Mouse (Mus musculus) stomach, embryonic 15.5 days (tissue): ENCODE results near the gene Ntn1. TPM values are rescaled to one million over a fixed set of nuclear protein-coding genes. Genes with fewer than 3 reads are reported as not detected.
A peak's percentile ranks its signal among the peaks of the same experiment; 100 is the strongest.

Source experiments
- ATAC-seq: fragments of 200-750 bp; cut with Nextera tagmentation; 2 replicates; pipeline ENCODE4 v1.8.0; 2017; ENCODE audit warnings: low read depth, moderate number of reproducible peaks, moderate TSS enrichment; ENCODE audit not compliant: insufficient read depth, low FRiP score
- H3K27ac ChIP-seq: fragments of 300-500 bp; sonication (generic); 2 replicates; pipeline ENCODE4 v1.5.1; 2015; ENCODE audit warnings: mild to moderate bottlenecking, inconsistent platforms
- H3K27me3 ChIP-seq: fragments of 300-500 bp; sonication (generic); replicated peaks from 2 replicates; pipeline ENCODE4 v1.6.1; 2015; ENCODE audit warnings: inconsistent platforms
- H3K36me3 ChIP-seq: fragments of 300-500 bp; sonication (generic); 2 replicates; pipeline ENCODE4 v1.6.1; 2015; ENCODE audit warnings: inconsistent platforms
- H3K4me1 ChIP-seq: fragments of 300-500 bp; sonication (generic); 2 replicates; pipeline ENCODE4 v1.6.1; 2015; ENCODE audit warnings: inconsistent platforms
- H3K4me2 ChIP-seq: fragments of 300-500 bp; sonication (generic); 2 replicates; pipeline ENCODE4 v1.6.1; 2015; ENCODE audit warnings: mild to moderate bottlenecking, inconsistent platforms
- H3K4me3 ChIP-seq: fragments of 300-500 bp; sonication (generic); replicated peaks from 2 replicates; pipeline ENCODE4 v1.5.1; 2015; ENCODE audit warnings: inconsistent platforms
- H3K9ac ChIP-seq: fragments of 300-500 bp; sonication (generic); 2 replicates; pipeline ENCODE4 v1.6.1; 2015; ENCODE audit warnings: inconsistent platforms
- H3K9me3 ChIP-seq: fragments of 300-500 bp; sonication (generic); 2 replicates; pipeline ENCODE4 v1.6.1; 2016; ENCODE audit warnings: inconsistent platforms
- WGBS: fragments of 180-500 bp; shearing (Covaris S2); methylation state at CpG from one replicate; pipeline ENCODE4 v1.1.7; 2015; 5-methylcytosine and 5-hydroxymethylcytosine counted together
- polyA plus RNA-seq: library from polyadenylated mRNA; unstranded; fragments of >200 nt; fragmentation: Nextera tagmentation; extraction: Ambion mirVana; gene quantifications from 2 replicates; pipeline ENCODE4 v1.2.1, GENCODE M21; 2015

The Ntn1 gene
- polyA plus RNA-seq, 1 experiment from 2014 or later = 16.1 TPM

DNA sequence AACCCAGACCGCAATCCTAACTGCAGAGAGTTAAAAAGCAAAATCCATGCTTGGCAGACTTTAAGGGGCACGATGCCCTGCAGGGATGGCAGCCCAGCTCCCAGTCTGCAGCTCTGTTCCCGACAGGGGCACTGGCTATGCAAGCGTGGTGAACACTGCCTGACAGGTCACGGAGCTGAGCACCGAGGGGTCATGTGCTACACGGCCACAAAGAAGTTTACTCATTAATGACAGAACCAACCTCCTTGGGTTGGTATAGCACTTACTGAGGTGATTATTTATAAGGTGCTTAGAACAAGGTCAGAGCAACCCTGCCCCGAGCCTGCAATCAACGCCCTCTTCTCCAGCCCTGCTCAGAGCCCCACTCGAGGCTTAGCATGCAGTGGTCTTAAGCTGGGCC is 27.5 kb downstream of the Ntn1 start:
- ATAC-seq = no peak
- no peaks in the 10 kb centered on the region for H3K9me3 ChIP-seq
- 0 out of 2 replicates have a peak, but pooled peaks cover 3% of the 10 kb centered on the region for H3K4me1 ChIP-seq
- no peaks in the 10 kb centered on the region for H3K27me3 ChIP-seq
- no peak overlapping the region for H3K4me3 ChIP-seq
- H3K36me3 ChIP-seq = no peaks in the 10 kb centered on the region
- no peak overlapping the region for H3K9ac ChIP-seq
- WGBS = 62% methylated on average over 10 of the region's 10 CpGs
- H3K4me2 ChIP-seq = no peak overlapping the region
- no peak overlapping the region for H3K27ac ChIP-seq

DNA sequence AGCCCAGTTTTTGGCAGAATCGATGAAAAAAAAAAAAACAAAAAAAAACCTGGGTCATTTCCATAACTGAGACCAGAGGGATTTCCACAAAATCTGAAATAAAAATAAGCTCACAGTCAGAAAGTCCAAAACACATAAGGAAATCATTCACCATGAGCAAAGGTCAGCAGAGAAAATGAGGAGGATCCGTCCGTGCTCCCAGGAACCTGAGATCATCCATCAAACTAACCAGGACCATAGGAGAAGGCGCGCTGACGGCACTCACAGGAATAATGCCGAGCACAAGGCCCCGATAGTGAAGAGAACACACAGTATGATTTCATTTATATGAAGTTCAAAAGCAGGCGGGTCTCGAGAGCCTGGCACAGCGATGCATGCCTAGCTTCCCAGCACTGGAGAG is 29.0 kb downstream of the Ntn1 start:
- Histone ChIP-seq H3K4me3 (no peak overlapping the region), H3K9me3 (no peaks in the 10 kb centered on the region), H3K36me3 (no peaks in the 10 kb centered on the region), H3K27me3 (no peaks in the 10 kb centered on the region), H3K27ac (0 out of 2 replicates have a peak overlapping the region, but pooled peaks have one; percentile 22), H3K4me2 (no peak overlapping the region), H3K4me1 (0 out of 2 replicates have a peak, but pooled peaks cover 3% of the 10 kb centered on the region), H3K9ac (no peak overlapping the region)
- ATAC-seq = no peak
- 67% methylated on average over 11 of the region's 11 CpGs for WGBS

DNA sequence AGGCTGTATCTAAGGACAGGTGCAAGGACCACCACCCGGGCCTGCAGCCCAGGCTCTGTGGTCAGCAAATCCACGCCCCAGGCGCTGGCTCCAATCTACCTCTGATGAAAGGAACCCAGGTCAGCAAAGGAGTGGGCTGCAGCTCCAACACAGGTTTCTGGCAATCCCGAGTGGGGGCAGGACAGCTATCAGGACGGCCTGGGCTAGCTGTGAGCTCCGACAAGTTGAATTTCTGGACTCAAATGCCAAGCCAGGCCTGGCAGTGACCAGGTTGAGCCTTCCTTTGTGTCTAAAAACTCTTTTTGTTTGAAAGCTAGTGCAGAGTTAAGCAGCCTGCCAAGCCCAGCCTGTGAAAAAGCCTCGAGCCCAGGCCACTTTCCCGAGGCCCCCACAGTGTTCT is 43.7 kb downstream of the Ntn1 start:
- H3K4me1 ChIP-seq = no peaks in the 10 kb centered on the region
- WGBS = 71% methylated on average over 8 of the region's 8 CpGs
- no peaks in the 10 kb centered on the region for H3K27me3 ChIP-seq
- H3K4me2 ChIP-seq = no peak overlapping the region
- no peaks in the 10 kb centered on the region for H3K36me3 ChIP-seq
- H3K9ac ChIP-seq = no peak overlapping the region
- H3K9me3 ChIP-seq = no peaks in the 10 kb centered on the region
- ATAC-seq = no peak
- no peak overlapping the region for H3K27ac ChIP-seq
- H3K4me3 ChIP-seq = no peak overlapping the region

DNA sequence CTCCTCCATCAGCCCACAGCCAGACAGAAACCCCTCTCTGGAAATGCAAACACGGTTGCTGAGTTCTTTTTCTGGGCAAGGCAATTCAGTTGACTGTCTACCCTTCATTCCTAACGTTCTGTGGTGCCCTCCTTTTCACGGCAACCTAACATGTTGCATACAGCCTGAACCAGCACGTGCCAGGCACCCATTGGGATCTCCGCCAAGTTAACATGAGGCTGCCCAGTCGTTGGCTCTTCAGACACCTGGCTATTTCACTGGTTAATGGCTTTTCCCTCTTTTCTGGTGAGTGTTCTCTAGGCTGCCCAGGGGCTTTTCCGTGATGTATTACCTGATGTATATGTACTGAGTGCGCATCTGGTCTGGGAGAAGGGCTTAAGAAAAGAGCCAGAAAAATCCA is 45.1 kb downstream of the Ntn1 start:
- no peak overlapping the region for H3K27ac ChIP-seq
- no peak for ATAC-seq
- WGBS = 66% methylated on average over 8 of the region's 8 CpGs
- no peak overlapping the region for H3K4me2 ChIP-seq
- no peak overlapping the region for H3K9ac ChIP-seq
- H3K27me3 ChIP-seq = no peaks in the 10 kb centered on the region
- H3K9me3 ChIP-seq = no peaks in the 10 kb centered on the region
- H3K36me3 ChIP-seq = no peaks in the 10 kb centered on the region
- H3K4me1 ChIP-seq = no peaks in the 10 kb centered on the region
- H3K4me3 ChIP-seq = no peak overlapping the region

DNA sequence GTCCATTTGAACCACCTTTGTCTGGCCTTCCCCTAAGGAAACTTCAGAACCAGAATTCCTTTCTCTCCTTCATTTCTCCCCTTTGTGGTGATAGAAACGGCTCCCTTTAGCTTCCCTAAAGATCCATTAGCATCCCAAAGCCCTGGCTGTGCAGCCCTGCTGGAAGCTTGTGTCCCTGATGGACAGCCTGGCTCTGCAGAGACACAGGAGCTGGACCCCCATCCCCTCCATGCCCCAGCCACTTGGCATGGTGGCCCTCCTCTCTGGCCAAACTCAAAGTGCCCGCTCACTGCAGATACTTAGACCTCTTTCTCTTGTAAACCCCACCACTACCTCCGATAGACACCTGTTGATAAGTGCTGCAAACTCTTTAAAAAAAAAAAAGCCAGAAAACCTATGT is 45.8 kb downstream of the Ntn1 start:
- WGBS = 77% methylated on average over 3 of the region's 3 CpGs
- H3K4me1 ChIP-seq = no peaks in the 10 kb centered on the region
- H3K27ac ChIP-seq = no peak overlapping the region
- no peaks in the 10 kb centered on the region for H3K9me3 ChIP-seq
- H3K9ac ChIP-seq = no peak overlapping the region
- no peak overlapping the region for H3K4me3 ChIP-seq
- H3K4me2 ChIP-seq = no peak overlapping the region
- H3K36me3 ChIP-seq = no peaks in the 10 kb centered on the region
- H3K27me3 ChIP-seq = no peaks in the 10 kb centered on the region
- no peak for ATAC-seq

DNA sequence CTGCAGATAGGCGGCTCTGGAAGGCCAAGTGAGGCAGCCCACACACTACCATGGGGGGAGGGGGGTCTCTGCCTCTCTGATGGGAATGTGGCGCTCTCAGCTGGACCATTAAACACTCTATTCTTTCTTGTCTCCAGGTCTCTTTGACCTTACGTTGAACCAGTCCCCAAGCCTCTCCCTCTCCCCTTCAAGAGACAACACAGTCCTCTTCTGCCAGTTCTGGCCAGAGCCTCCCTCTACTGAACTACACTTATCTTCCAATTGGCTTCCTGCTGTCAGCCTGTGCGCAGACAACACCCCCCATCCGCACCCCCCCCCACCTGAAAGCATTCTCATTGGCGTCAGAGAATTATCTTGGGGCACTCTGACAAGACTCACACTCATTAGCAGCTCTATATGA is 48.4 kb downstream of the Ntn1 start:
- Histone ChIP-seq H3K27me3 (no peaks in the 10 kb centered on the region), H3K4me2 (no peak overlapping the region), H3K4me3 (no peak overlapping the region), H3K27ac (no peak overlapping the region), H3K4me1 (no peaks in the 10 kb centered on the region), H3K36me3 (no peaks in the 10 kb centered on the region), H3K9me3 (no peaks in the 10 kb centered on the region), H3K9ac (no peak overlapping the region)
- WGBS = 52% methylated on average over 6 of the region's 6 CpGs
- ATAC-seq = no peak

DNA sequence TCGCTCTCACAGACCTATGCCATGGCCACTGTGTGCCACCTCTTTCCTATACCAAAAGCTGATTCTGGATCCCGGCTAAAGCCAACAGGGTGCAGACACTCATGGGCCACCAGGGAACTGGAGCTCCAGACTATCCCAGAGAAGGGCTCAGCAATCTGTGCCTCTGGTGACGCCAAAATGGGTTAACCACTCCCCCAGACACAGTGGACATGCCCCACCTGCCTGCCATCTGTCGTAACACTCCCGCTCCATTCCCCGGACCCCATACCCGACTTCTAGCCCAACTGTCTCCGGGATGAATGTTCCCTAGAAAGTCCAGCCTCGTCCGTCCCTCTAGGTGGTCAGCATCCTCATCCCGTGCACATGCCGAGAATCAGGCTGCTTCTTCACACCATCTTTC is 51.8 kb downstream of the Ntn1 start:
- Histone ChIP-seq H3K4me1 (no peaks in the 10 kb centered on the region), H3K27ac (no peak overlapping the region), H3K4me2 (no peak overlapping the region), H3K36me3 (no peaks in the 10 kb centered on the region), H3K27me3 (no peaks in the 10 kb centered on the region), H3K4me3 (no peak overlapping the region), H3K9me3 (no peaks in the 10 kb centered on the region), H3K9ac (no peak overlapping the region)
- no peak for ATAC-seq
- 85% methylated on average over 12 of the region's 12 CpGs for WGBS

DNA sequence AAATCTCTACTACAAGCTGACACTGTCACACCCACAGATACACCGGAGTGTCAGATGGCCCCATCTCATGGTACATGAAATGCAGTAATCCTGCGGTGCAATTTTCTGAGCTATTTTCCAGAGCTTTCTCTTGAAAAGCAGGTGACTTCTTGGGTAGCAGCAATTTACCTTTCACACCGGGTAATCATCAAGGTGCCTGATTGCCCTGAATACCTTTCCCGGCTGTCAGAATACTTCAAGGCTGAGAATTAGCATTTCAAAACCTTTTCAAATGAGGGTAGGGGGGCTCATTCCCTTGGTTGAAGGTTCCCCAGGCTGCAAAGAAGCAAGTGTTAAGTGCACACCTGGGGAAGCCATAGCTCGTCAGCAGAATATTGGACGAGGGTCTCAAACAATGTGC is 52.5 kb downstream of the Ntn1 start:
- no peaks in the 10 kb centered on the region for H3K27me3 ChIP-seq
- no peaks in the 10 kb centered on the region for H3K9me3 ChIP-seq
- H3K4me1 ChIP-seq = no peaks in the 10 kb centered on the region; the same call in 1 of the 2 replicates
- no peak for ATAC-seq
- no peaks in the 10 kb centered on the region for H3K36me3 ChIP-seq
- no peak overlapping the region for H3K4me2 ChIP-seq
- no peak overlapping the region for H3K4me3 ChIP-seq
- WGBS = 57% methylated on average over 6 of the region's 6 CpGs
- H3K9ac ChIP-seq = no peak overlapping the region
- H3K27ac ChIP-seq = no peak overlapping the region

DNA sequence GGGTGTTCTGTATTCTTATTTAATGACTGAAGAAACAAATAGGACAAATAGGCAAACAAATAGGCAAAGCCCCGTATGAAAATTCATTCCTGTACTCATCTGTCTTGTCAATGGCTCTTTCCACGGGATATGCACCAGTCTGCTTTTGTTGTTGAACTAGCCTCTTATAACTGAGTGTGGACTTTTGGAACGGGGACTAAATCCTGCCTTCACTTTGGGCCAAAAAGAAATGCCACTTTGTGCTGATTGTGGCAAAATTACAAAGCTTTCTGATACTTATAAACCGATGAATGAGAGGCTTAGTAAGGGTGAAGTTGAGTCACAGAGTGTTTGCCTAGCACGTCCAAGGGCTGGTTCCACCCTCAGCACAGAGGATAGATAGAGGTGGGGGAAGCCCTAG is 53.1 kb downstream of the Ntn1 start:
- 64% methylated on average over 5 of the region's 5 CpGs for WGBS
- ATAC-seq = no peak

DNA sequence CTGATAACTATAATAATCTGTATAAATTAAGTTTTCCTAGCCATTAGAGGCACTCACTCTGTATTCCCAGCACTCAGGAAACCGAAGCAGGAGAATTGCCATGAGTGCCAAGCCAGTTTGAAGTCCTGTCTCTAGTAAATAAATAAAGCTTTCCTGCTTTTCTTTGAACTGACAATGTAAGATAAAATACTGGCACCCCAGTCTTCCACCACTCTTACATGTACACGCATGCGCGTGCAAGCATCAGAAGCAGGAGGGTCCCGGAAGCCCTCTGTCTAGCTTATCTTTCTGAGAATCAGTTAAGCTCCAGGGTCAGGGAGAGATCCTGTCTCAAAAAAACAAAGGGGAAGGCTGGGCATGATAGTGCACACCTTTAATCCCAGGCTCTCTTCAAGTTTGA is 54.5 kb downstream of the Ntn1 start:
- no peak overlapping the region for H3K4me3 ChIP-seq
- no peaks in the 10 kb centered on the region for H3K36me3 ChIP-seq
- 85% methylated on average over 5 of the region's 5 CpGs for WGBS
- H3K27ac ChIP-seq = no peak overlapping the region
- no peak overlapping the region for H3K9ac ChIP-seq
- H3K4me1 ChIP-seq = peaks cover 14% of the 10 kb centered on the region
- no peaks in the 10 kb centered on the region for H3K27me3 ChIP-seq
- no peaks in the 10 kb centered on the region for H3K9me3 ChIP-seq
- no peak for ATAC-seq
- no peak overlapping the region for H3K4me2 ChIP-seq

More for the DNA sequence above, 53.1 kb downstream of the Ntn1 start:
- Histone ChIP-seq H3K9ac (no peak overlapping the region), H3K27me3 (no peaks in the 10 kb centered on the region), H3K27ac (no peak overlapping the region), H3K4me2 (no peak overlapping the region), H3K9me3 (no peaks in the 10 kb centered on the region), H3K4me3 (no peak overlapping the region), H3K4me1 (peaks cover under 1% of the 10 kb centered on the region), H3K36me3 (no peaks in the 10 kb centered on the region)

DNA sequence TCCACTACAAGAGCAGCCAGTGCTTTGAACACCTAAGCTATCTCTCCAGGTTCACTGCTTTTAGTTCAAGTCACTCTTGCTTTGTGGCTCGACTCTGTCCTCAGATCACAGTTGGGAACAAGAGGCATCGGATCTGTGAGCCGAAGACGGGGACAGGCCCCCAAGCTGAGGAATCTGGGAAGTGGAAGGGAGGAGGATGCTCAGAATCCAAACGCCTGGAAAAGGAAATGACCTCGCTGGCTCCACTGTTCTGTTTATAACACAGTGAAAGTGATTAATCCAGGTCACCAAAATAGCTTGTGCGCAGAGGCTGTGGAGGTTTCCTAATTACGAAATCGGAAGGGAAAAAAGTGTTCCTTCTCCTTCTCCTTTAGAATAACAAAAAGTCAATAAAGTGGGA is 56.4 kb downstream of the Ntn1 start:
- Histone ChIP-seq H3K36me3 (no peaks in the 10 kb centered on the region), H3K9me3 (no peaks in the 10 kb centered on the region), H3K4me1 (peaks cover 18% of the 10 kb centered on the region), H3K4me2 (no peak overlapping the region), H3K27ac (no peak overlapping the region), H3K4me3 (no peak overlapping the region), H3K9ac (no peak overlapping the region), H3K27me3 (no peaks in the 10 kb centered on the region)
- 31% methylated on average over 9 of the region's 9 CpGs for WGBS
- no peak for ATAC-seq

DNA sequence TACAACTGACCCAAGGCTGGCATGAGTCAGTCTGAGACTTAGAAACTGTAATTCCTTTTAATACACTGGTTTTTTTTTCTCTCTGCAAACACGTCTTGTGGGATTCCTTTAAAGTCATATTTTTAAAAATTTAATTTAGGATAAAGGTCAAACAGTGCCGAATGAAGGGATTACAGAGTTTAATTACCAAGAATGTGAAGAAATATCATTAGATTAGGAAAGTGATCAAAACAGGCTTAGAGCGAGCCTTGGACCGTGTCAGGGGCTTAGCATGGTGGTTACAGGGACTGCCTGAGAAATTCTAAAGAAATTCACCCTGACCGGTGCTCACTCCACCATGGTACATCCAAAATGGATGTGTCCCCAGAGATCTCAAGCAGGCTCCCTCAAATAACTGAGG is 57.9 kb downstream of the Ntn1 start:
- no peaks in the 10 kb centered on the region for H3K27me3 ChIP-seq
- no peak overlapping the region for H3K4me2 ChIP-seq
- H3K9me3 ChIP-seq = no peaks in the 10 kb centered on the region
- H3K36me3 ChIP-seq = no peaks in the 10 kb centered on the region
- no peak for ATAC-seq
- H3K4me3 ChIP-seq = no peak overlapping the region
- 76% methylated on average over 5 of the region's 5 CpGs for WGBS
- H3K4me1 ChIP-seq = peaks cover 18% of the 10 kb centered on the region
- no peak overlapping the region for H3K9ac ChIP-seq
- no peak overlapping the region for H3K27ac ChIP-seq

DNA sequence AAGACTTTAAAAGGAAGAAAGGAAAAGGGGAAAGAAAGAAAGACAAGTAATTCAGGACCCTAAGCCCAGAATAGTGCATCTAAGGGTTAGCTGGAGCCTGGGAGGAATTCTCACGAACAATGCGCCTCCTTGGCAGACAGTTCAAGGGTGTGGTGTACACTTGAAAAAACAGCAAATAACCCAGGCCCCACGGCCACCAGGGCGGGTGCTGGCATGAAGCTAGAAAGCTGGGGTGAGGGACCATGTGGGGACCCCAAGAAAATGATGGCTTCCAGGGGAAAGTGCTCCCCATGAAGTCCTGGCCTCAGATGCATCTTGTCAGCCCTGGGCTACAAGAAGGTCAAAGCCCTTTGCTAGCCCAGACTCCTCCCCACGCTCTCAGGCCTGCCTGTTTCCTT is 58.6 kb downstream of the Ntn1 start:
- no peak overlapping the region for H3K9ac ChIP-seq

More for the DNA sequence above, 58.6 kb downstream of the Ntn1 start:
- WGBS = 50% methylated on average over 5 of the region's 5 CpGs
- no peaks in the 10 kb centered on the region for H3K9me3 ChIP-seq
- H3K4me1 ChIP-seq = peaks cover 18% of the 10 kb centered on the region
- H3K27me3 ChIP-seq = no peaks in the 10 kb centered on the region
- no peaks in the 10 kb centered on the region for H3K36me3 ChIP-seq
- ATAC-seq = 0 out of 2 replicates have a peak, but pooled peaks have one; percentile 16
- no peak overlapping the region for H3K4me3 ChIP-seq
- H3K27ac ChIP-seq = peak overlapping the region; percentile 51
- no peak overlapping the region for H3K4me2 ChIP-seq
